14 mouse cellular contexts compared by ENCODE assay signal in the genomic region with DNA sequence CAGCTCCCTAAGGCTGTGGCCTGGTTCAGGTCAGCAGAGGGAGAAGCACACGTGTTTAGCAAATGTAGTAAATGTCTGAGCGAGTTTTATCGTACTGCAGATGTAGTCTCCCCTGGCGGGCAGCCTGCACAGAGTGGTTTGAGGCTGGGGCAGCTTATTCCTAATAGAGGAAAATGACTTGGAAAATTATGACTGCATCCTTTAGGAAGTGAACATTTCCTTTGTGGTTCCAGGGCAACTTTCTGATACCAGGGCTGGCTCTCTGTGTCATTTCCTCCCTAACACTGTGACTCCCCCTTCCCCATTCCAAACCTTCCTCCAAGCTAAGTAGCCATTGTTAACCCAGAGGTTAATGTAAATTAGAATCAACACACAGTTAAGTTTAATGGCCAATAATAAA.
DNase-seq lines count a peak whose midpoint lies in the region; ATAC-seq lines count a peak whose summit lies in the region.
"Had no signal": no experiment of that assay in that cellular context is flagged by ENCODE, and none has a peak within 500 bp of the region (broad histone marks: within the 10 kb centered on the region; RNA-seq: fewer than 3 reads in every experiment).

No protein-coding gene starts in this region.

- 58% methylated on average over 4 of the region's 4 CpGs for WGBS in hindbrain, embryonic 16.5 days
- 73% methylated on average over 4 of the region's 4 CpGs for WGBS in hindbrain, embryonic 10.5 days
- 56% methylated on average over 4 of the region's 4 CpGs for WGBS in lung, embryonic 15.5 days
- 21% methylated on average over 4 of the region's 4 CpGs for WGBS in heart, embryonic 16.5 days

- H3K27ac ChIP-seq in hindbrain, embryonic 16.5 days (ENCODE audit: low read depth, low read length): 0 out of 2 replicates have a peak overlapping the region, but pooled peaks have one; percentile 8
- H3K27ac ChIP-seq in hindbrain, embryonic 10.5 days: no peak overlapping the region
- peak overlapping the region; percentile 17; the same call in 1 of the 2 replicates for H3K27ac ChIP-seq in lung, embryonic 15.5 days
- H3K27ac ChIP-seq in heart, embryonic 16.5 days (ENCODE audit: low read length): peak overlapping the region; percentile 92
- H3K27ac ChIP-seq: macrophage had no signal

- H3K36me3 ChIP-seq in hindbrain, embryonic 16.5 days (ENCODE audit: control insufficient read depth, insufficient read depth, low read length): no peaks in the 10 kb centered on the region
- H3K36me3 ChIP-seq in hindbrain, embryonic 10.5 days: no peaks in the 10 kb centered on the region
- no peaks in the 10 kb centered on the region for H3K36me3 ChIP-seq in lung, embryonic 15.5 days
- no peaks in the 10 kb centered on the region for H3K36me3 ChIP-seq in heart, embryonic 16.5 days (ENCODE audit: control insufficient read depth, insufficient read depth)

- H3K4me3 ChIP-seq in hindbrain, embryonic 16.5 days (ENCODE audit: low read length): no peak overlapping the region
- H3K4me3 ChIP-seq in hindbrain, embryonic 10.5 days: no peak overlapping the region
- H3K4me3 ChIP-seq in lung, embryonic 15.5 days: no peak overlapping the region
- H3K4me3 ChIP-seq in heart, embryonic 16.5 days (ENCODE audit: low read length): no peak overlapping the region

- ATAC-seq in hindbrain, embryonic 16.5 days: no peak
- no peak for ATAC-seq in lung, embryonic 15.5 days (ENCODE audit: borderline replicate concordance, extremely low read depth, low FRiP score, low TSS enrichment)
- ATAC-seq in heart, embryonic 16.5 days (replicated peaks; ENCODE audit: extremely low read depth, insufficient read depth, low FRiP score): peak; percentile 42; the same call in 1 of the 2 replicates
- ATAC-seq: forebrain, embryonic 14.5 days; intestine, embryonic 16.5 days had no signal

- no peaks in the 10 kb centered on the region for H3K9me3 ChIP-seq in hindbrain, embryonic 16.5 days (ENCODE audit: control insufficient read depth, low read length)
- no peaks in the 10 kb centered on the region for H3K9me3 ChIP-seq in hindbrain, embryonic 10.5 days
- H3K9me3 ChIP-seq in lung, embryonic 15.5 days: no peaks in the 10 kb centered on the region
- no peaks in the 10 kb centered on the region for H3K9me3 ChIP-seq in heart, embryonic 16.5 days (replicated peaks; ENCODE audit: control insufficient read depth, low read length)

- H3K4me2 ChIP-seq in hindbrain, embryonic 16.5 days (ENCODE audit: low read length): peak overlapping the region; percentile 15; the same call in 1 of the 2 replicates
- H3K4me2 ChIP-seq in lung, embryonic 15.5 days: 0 out of 2 replicates have a peak overlapping the region, but pooled peaks have one; percentile 2
- H3K4me2 ChIP-seq in heart, embryonic 16.5 days (ENCODE audit: low read depth, low read length): peak overlapping the region; percentile 52

- no peak overlapping the region for H3K9ac ChIP-seq in hindbrain, embryonic 16.5 days (ENCODE audit: low read depth, low read length)
- no peak overlapping the region for H3K9ac ChIP-seq in lung, embryonic 15.5 days
- H3K9ac ChIP-seq in heart, embryonic 16.5 days (ENCODE audit: low read length): peak overlapping the region; percentile 50; the same call in 1 of the 2 replicates

- H3K27me3 ChIP-seq in hindbrain, embryonic 16.5 days (replicated peaks; ENCODE audit: control insufficient read depth, insufficient read depth, low read length): no peaks in the 10 kb centered on the region
- peaks cover 12% of the 10 kb centered on the region for H3K27me3 ChIP-seq in hindbrain, embryonic 10.5 days (ENCODE audit: insufficient read depth, poor library complexity, severe bottlenecking)
- H3K27me3 ChIP-seq in lung, embryonic 15.5 days: peaks cover 7% of the 10 kb centered on the region; the same call in 1 of the 2 replicates
- H3K27me3 ChIP-seq in heart, embryonic 16.5 days (ENCODE audit: control insufficient read depth, insufficient read depth, low read length): no peaks in the 10 kb centered on the region
- H3K27me3 ChIP-seq: CH12.LX had no signal

- no peak for DNase-seq in hindbrain, embryonic 10.5 days (ENCODE audit: low spot score)
- DNase-seq in lung, postnatal 14 days: no peak
- peak; percentile 33 to 50 for DNase-seq in lung, postnatal 4 days
- no peak for DNase-seq in urinary bladder, postnatal 10 days (ENCODE audit: low spot score)
- DNase-seq: adrenal gland, postnatal 10 days; gastrocnemius, postnatal 36 days; layer of hippocampus, postnatal 36 days had no signal

- H3K4me1 ChIP-seq in hindbrain, embryonic 16.5 days (ENCODE audit: control insufficient read depth, insufficient read depth, low read depth, low read length): peaks cover 48% of the 10 kb centered on the region
- H3K4me1 ChIP-seq in hindbrain, embryonic 10.5 days (replicated peaks): peaks cover 43% of the 10 kb centered on the region
- H3K4me1 ChIP-seq in lung, embryonic 15.5 days: peaks cover 37% of the 10 kb centered on the region
- peaks cover 79% of the 10 kb centered on the region for H3K4me1 ChIP-seq in heart, embryonic 16.5 days (ENCODE audit: control insufficient read depth, insufficient read depth, low read length)

Comparison
In these comparisons a context has a peak if more than half of its experiments do, and no peak if none do; other contexts are left out.
1. DNase-seq: peak in lung, postnatal 4 days (2 of 2); none in hindbrain, embryonic 10.5 days (single experiment), lung, postnatal 14 days (single experiment) and urinary bladder, postnatal 10 days (single experiment).
2. H3K4me2 ChIP-seq: peak in every context shown above with its lines; median percentile 52 in heart, embryonic 16.5 days; 15 in hindbrain, embryonic 16.5 days; 2 in lung, embryonic 15.5 days.